Mouse (Mus musculus) liver, embryonic 14.5 days (tissue): Measurements from ENCODE around the gene Ddo. TPM values are rescaled to one million over a fixed set of nuclear protein-coding genes. Genes with fewer than 3 reads are reported as not detected.

Source experiments
- ATAC-seq: fragments of 200-750 bp; cut with Nextera tagmentation; 2 replicates; pipeline ENCODE4 v1.8.0; 2017; ENCODE audit warnings: moderate number of reproducible peaks, mild to moderate bottlenecking, moderate library complexity; ENCODE audit not compliant: insufficient read depth
- DNase-seq, 3 experiments: peaks; one replicate each; pipeline ENCODE4 v3.0.0-alpha.2; 2012 to 2013; ENCODE audit warnings: low read depth in 3 of 3, low spot score in 3 of 3
- H3K27ac ChIP-seq: fragments of 300-500 bp; sonication (generic); 2 replicates; pipeline ENCODE4 v1.5.1; 2014; ENCODE audit warnings: moderate library complexity, mild to moderate bottlenecking, control low read depth, inconsistent platforms
- H3K27me3 ChIP-seq: fragments of 300-500 bp; sonication (generic); 2 replicates; pipeline ENCODE4 v1.6.1; 2014; ENCODE audit warnings: mild to moderate bottlenecking, low read length, moderate library complexity; ENCODE audit not compliant: control insufficient read depth, insufficient read depth
- H3K36me3 ChIP-seq: fragments of 300-500 bp; sonication (generic); replicated peaks from 2 replicates; pipeline ENCODE4 v1.6.1; 2014; ENCODE audit warnings: low read depth; ENCODE audit not compliant: control insufficient read depth, insufficient read depth
- H3K4me1 ChIP-seq, 2 experiments: fragments of 200-500 bp in 1 of 2; fragments of 300-500 bp in 1 of 2; sonication (generic) in 1 of 2; replicated peaks; 2 replicates each; pipeline ENCODE4 v1.6.1; 2012 to 2014; ENCODE audit warnings: antibody characterized with exemption in 1 of 2, inconsistent platforms in 1 of 2, low read length in 1 of 2; ENCODE audit not compliant: control insufficient read depth in 2 of 2, insufficient read depth in 2 of 2
- H3K4me2 ChIP-seq: fragments of 300-500 bp; sonication (generic); 2 replicates; pipeline ENCODE4 v1.6.1; 2014; ENCODE audit warnings: low read depth, mild to moderate bottlenecking, control low read depth, moderate library complexity
- H3K4me3 ChIP-seq, 2 experiments: fragments of 200-500 bp in 1 of 2; fragments of 300-500 bp in 1 of 2; sonication (generic) in 1 of 2; 2 replicates each; pipeline ENCODE4 v1.5.1; 2012 to 2014; ENCODE audit warnings: low read depth in 2 of 2, low read length in 2 of 2, mild to moderate bottlenecking in 2 of 2, control low read depth in 1 of 2, inconsistent platforms in 1 of 2, moderate library complexity in 1 of 2; ENCODE audit not compliant: insufficient read depth in 1 of 2
- H3K9ac ChIP-seq: fragments of 300-500 bp; sonication (generic); replicated peaks from 2 replicates; pipeline ENCODE4 v1.6.1; 2014; ENCODE audit warnings: mild to moderate bottlenecking, control low read depth, moderate library complexity
- H3K9me3 ChIP-seq: fragments of 300-500 bp; sonication (generic); 2 replicates; pipeline ENCODE4 v1.6.1; 2016; ENCODE audit warnings: low read length, mixed read lengths; ENCODE audit not compliant: control insufficient read depth
- CTCF ChIP-seq: IDR thresholded peaks from 2 replicates; pipeline ENCODE4 v1.5.1; 2016; ENCODE audit warnings: antibody characterized with exemption, low read depth, control low read depth
- EP300 ChIP-seq: IDR thresholded peaks from 2 replicates; pipeline ENCODE4 v1.6.1; 2016; ENCODE audit warnings: antibody characterized with exemption, low read depth
- WGBS: fragments of 180-500 bp; shearing (Covaris S2); extraction: QIAGEN DNeasy Blood & Tissue Kit; methylation state at CpG from one replicate; pipeline ENCODE4 v1.1.7; 2014; ENCODE audit not compliant: insufficient replicate concordance; 5-methylcytosine and 5-hydroxymethylcytosine counted together
- polyA plus RNA-seq, 2 experiments: library from polyadenylated mRNA; depleted of rRNA in 1 of 2; stranded (reverse) in 1 of 2; unstranded in 1 of 2; fragments of >200 nt; fragmentation: Nextera tagmentation in 1 of 2; extraction: Ambion mirVana in 1 of 2; gene quantifications; 2 replicates each; pipeline versions ENCODE4 v1.2.1 to v1.2.3; 2012 to 2014

The Ddo gene
- polyA plus RNA-seq, 2 experiments, result 0.02 TPM; not detected in 1

DNA sequence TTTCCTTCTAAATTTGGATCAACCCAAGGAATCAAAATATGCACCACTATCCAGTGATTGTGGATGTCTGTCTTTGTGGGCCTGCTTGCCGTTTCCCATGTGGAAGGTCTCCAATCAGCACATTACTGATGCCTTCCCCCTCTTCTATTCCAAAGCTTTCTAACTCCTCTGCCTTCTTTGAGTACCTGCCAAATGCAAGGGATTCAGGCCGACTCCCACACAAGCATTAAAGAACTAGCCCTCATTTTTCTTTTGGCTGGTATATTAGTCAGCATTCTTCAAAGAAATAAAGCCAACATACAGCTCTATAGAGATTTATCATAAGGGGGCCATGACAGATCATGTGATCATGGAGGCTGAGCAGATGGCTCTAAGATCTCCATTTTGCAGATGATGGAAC lies 21.9 kb downstream of the Ddo start:
- no peak for ATAC-seq
- Histone ChIP-seq H3K4me3 (no peak overlapping the region), H3K27ac (no peak overlapping the region), H3K4me2 (no peak overlapping the region), H3K4me1 (no peaks in the 10 kb centered on the region), H3K9ac (no peak overlapping the region), H3K27me3 (no peaks in the 10 kb centered on the region), H3K9me3 (no peaks in the 10 kb centered on the region), H3K36me3 (no peaks in the 10 kb centered on the region)
- no peak for DNase-seq
- 54% methylated on average over 2 of the region's 2 CpGs for WGBS
- no peak for TF ChIP-seq EP300

DNA sequence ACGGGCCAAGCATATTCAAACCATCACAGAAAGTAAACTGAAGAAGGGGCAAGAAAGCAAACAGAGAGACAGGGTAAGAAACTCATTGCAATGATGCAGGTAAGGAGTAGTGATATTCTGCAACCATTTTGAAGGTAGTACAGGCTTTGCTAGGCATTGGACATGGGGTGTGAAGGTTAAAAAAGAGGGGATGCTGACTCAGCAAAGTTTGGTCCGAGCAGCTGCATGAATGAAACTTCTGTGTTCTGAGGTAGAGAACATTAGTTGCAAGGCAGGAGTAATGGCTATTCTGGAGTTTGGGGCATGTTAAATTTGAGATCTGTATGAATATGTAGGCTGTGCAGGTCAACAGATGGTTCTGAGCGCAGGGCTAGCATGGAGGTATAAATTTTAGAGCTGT lies 35.5 kb downstream of the Ddo start:
- TF ChIP-seq CTCF, result no peak
- TF ChIP-seq EP300, result no peak
- 57% methylated on average over 3 of the region's 3 CpGs for WGBS
- no peaks in the 10 kb centered on the region for H3K36me3 ChIP-seq
- no peaks in the 10 kb centered on the region for H3K9me3 ChIP-seq
- ATAC-seq, result no peak
- H3K4me1 ChIP-seq, result no peaks in the 10 kb centered on the region
- H3K4me3 ChIP-seq, result no peak overlapping the region
- no peak overlapping the region for H3K9ac ChIP-seq
- no peaks in the 10 kb centered on the region for H3K27me3 ChIP-seq
- no peak overlapping the region for H3K27ac ChIP-seq
- no peak for DNase-seq
- H3K4me2 ChIP-seq, result no peak overlapping the region

DNA sequence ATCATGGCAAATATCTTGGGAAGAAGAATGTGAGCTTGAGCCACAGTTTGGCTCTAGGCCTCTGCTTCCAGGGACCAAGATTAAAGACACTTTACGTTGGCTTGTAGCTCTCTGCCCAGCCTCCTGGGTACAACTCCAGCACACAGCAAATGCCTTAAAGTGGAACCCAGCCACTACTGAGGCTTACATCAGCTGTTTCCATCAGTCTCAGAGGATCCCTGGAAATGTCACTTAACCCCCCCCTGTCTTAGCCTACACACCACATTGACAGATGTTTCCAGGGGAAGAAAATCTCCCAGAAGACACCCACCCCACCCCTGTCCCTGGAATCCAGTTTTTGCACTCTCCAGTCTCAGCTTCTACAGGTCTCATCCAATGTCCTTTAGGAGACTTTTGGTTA lies 37.1 kb downstream of the Ddo start:
- Histone ChIP-seq H3K9me3 (no peaks in the 10 kb centered on the region), H3K27ac (no peak overlapping the region), H3K36me3 (no peaks in the 10 kb centered on the region), H3K27me3 (no peaks in the 10 kb centered on the region), H3K4me2 (no peak overlapping the region), H3K4me3 (no peak overlapping the region), H3K9ac (no peak overlapping the region), H3K4me1 (no peaks in the 10 kb centered on the region)
- TF ChIP-seq CTCF (no peak), EP300 (no peak)
- no peak for ATAC-seq
- 68% methylated on average over 1 of the region's 1 CpGs for WGBS
- DNase-seq, result no peak

DNA sequence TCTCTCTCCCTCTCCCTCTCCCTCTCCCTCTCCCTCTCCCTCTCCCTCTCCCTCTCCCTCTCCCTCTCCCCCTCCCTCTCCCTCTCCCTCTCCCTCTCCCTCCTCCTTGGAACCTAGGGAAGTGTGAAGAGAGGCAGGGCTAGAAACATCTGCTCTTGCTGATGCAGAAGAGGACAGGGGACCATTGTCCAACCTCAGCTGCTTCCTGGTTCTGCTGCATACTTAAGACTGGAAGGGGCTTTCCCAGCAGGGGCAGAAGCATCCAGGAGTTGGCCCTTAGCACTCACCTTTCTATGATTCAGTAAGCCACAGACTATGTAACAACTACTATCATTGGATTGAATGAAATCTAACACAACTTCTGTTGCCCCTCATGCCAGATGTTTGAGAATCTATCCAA lies 38.8 kb downstream of the Ddo start:
- no peak for TF ChIP-seq EP300
- TF ChIP-seq CTCF, result no peak
- Histone ChIP-seq H3K27ac (no peak overlapping the region), H3K4me1 (no peaks in the 10 kb centered on the region), H3K36me3 (no peaks in the 10 kb centered on the region), H3K4me3 (no peak overlapping the region), H3K27me3 (no peaks in the 10 kb centered on the region), H3K4me2 (no peak overlapping the region), H3K9me3 (no peaks in the 10 kb centered on the region), H3K9ac (no peak overlapping the region)
- ATAC-seq, result no peak
- DNase-seq, result no peak

DNA sequence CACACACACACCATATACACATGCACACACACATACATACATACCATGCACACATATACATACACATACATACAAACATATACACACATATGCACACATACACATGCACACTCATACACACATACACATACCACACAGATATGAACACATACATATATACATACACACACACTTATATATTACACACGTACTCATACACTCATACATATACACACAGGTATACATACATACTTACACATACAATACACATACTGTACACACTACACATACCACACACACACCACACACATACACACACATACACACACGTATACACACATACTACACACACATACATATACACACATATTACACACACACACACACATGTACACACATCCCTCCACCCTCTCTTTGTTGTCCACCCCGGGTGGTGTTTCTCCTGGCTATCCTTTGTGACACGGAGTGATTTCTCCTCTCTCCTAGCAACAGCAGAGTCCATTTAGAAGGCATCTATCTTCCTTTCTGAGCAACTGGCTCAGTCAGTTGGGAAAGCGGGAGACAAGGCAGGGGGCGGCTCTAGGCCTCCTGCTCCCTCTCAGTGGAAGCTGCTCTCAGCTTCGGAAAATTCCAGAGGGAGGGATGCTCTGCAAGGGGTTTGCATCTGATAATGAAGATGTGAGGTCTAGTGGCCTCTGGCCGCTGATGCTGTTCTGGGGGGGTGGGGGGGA lies 42.9 kb downstream of the Ddo start:
- Histone ChIP-seq H3K27ac (no peak overlapping the region), H3K4me1 (no peaks in the 10 kb centered on the region), H3K4me2 (no peak overlapping the region), H3K9me3 (no peaks in the 10 kb centered on the region), H3K4me3 (no peak overlapping the region), H3K27me3 (no peaks in the 10 kb centered on the region), H3K9ac (no peak overlapping the region), H3K36me3 (no peaks in the 10 kb centered on the region)
- ATAC-seq (no peak), DNase-seq (no peak)
- 54% methylated on average over 8 of the region's 8 CpGs for WGBS
- TF ChIP-seq CTCF (no peak), EP300 (no peak)
